Mouse (Mus musculus): Measurements from ENCODE around the gene Anp32e. TPM values are rescaled to one million over a fixed set of nuclear protein-coding genes. Genes with fewer than 3 reads are reported as not detected.
"Not testable (repeated sequence)": the region's sequence is repeated elsewhere in the genome, so short reads cannot be mapped to it uniquely, and the experiment has no call there.

Gene Anp32e
- polyA plus RNA-seq, 1 experiment from 2014 or later: 54.2 TPM

DNA sequence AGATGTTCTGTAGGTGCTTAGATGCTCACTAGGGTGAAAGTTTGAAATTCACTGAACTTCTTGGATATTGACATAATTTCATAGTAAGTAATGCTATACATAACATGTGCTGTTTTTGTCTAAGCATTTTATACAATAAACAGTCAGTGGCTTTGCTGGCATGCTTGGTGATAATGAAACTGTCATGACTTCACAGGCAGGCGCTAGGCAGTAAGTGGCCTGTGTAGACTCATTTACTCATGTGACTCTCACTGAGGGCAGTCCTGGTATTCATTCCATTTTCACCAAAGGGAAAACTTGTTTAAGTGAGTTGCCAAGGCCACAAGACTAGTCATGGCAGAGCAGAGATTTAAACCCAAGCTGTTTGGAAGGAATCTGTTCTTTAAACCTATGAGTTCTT, 40.2 kb downstream of the Anp32e start:
- Histone ChIP-seq H3K27me3 (ENCODE audit: control insufficient read depth, insufficient read depth, low read length) (no peaks in the 10 kb centered on the region), H3K4me2 (replicated peaks; ENCODE audit: low read depth, low read length) (no peak overlapping the region), H3K4me3 (ENCODE audit: low read depth, low read length) (no peak overlapping the region), H3K36me3 (ENCODE audit: control insufficient read depth, insufficient read depth, low read length) (no peaks in the 10 kb centered on the region), H3K9me3 (ENCODE audit: control insufficient read depth, low read depth, low read length) (no peaks in the 10 kb centered on the region), H3K27ac (ENCODE audit: low read length) (no peak overlapping the region), H3K4me1 (ENCODE audit: control insufficient read depth, insufficient read depth, low read length) (no peaks in the 10 kb centered on the region), H3K9ac (replicated peaks; ENCODE audit: low read depth, low read length) (no peak overlapping the region)
- 89% methylated on average over 1 of the region's 1 CpGs for WGBS
- ATAC-seq (ENCODE audit: insufficient number of reproducible peaks, insufficient read depth, low FRiP score, low read depth): no peak

DNA sequence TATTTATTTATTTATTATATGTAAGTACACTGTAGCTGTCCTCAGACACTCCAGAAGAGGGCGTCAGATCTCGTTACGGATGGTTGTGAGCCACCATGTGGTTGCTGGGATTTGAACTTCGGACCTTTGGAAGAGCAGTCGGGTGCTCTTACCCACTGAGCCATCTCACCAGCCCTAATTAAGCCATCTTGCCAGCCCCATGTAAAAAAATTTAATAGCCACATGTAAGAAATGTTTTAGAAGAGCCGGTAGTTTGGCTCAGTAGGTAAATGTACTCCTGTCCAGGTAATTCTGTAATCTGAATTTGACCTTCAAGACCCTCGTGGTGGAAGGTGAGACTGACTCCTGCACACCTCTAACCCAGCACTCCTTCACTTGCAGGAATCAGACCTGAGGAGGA, 41.6 kb downstream of the Anp32e start:
- H3K4me1 ChIP-seq (ENCODE audit: control insufficient read depth, insufficient read depth, low read length); H3K4me3 ChIP-seq (ENCODE audit: low read depth, low read length); H3K27ac ChIP-seq (ENCODE audit: low read length); H3K27me3 ChIP-seq (ENCODE audit: control insufficient read depth, insufficient read depth, low read length); H3K9me3 ChIP-seq (ENCODE audit: control insufficient read depth, low read depth, low read length); H3K36me3 ChIP-seq (ENCODE audit: control insufficient read depth, insufficient read depth, low read length); ATAC-seq (ENCODE audit: insufficient number of reproducible peaks, insufficient read depth, low FRiP score, low read depth); H3K4me2 ChIP-seq (replicated peaks; ENCODE audit: low read depth, low read length); H3K9ac ChIP-seq (replicated peaks; ENCODE audit: low read depth, low read length): not testable (repeated sequence)
- WGBS: 72% methylated on average over 4 of the region's 7 CpGs

DNA sequence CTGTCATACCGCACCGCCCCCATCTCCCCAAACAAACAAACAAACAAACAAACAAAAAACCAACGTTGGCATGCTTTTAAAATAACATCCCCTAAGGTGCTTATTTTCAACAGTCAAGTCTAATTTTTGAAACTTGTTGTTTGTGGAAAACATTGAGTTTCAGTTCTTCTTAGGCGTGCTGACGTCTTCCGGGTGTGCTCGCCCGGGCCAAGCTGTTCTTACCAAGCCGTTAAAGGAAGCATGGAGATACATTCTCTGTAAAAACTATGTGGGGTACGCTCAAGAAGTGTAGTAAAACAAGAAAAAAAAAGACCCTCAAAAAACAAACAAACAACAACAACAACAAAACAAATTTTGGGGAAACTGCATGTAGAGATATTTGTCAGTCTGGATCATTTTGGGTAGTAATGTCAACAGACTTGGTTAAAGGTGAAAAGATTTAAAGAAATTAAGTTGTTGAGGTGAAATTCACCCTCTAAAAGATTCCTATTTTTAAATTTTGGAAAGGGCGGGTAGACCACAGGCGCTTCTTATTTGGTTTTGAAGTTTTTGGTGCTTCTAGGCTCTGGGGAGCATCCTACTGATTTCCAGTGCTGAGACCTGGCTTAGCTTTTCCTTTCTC, 43.3 kb downstream of the Anp32e start:
- no peak for ATAC-seq (ENCODE audit: insufficient number of reproducible peaks, insufficient read depth, low FRiP score, low read depth)
- Histone ChIP-seq H3K4me2 (replicated peaks; ENCODE audit: low read depth, low read length) (peak overlapping the region; percentile 45), H3K9ac (replicated peaks; ENCODE audit: low read depth, low read length) (no peak overlapping the region), H3K9me3 (ENCODE audit: control insufficient read depth, low read depth, low read length) (no peaks in the 10 kb centered on the region), H3K27ac (ENCODE audit: low read length) (no peak overlapping the region), H3K4me3 (ENCODE audit: low read depth, low read length) (peak overlapping the region; percentile 18), H3K27me3 (ENCODE audit: control insufficient read depth, insufficient read depth, low read length) (no peaks in the 10 kb centered on the region), H3K36me3 (ENCODE audit: control insufficient read depth, insufficient read depth, low read length) (no peaks in the 10 kb centered on the region), H3K4me1 (ENCODE audit: control insufficient read depth, insufficient read depth, low read length) (no peaks in the 10 kb centered on the region)
- WGBS: 74% methylated on average over 12 of the region's 12 CpGs

DNA sequence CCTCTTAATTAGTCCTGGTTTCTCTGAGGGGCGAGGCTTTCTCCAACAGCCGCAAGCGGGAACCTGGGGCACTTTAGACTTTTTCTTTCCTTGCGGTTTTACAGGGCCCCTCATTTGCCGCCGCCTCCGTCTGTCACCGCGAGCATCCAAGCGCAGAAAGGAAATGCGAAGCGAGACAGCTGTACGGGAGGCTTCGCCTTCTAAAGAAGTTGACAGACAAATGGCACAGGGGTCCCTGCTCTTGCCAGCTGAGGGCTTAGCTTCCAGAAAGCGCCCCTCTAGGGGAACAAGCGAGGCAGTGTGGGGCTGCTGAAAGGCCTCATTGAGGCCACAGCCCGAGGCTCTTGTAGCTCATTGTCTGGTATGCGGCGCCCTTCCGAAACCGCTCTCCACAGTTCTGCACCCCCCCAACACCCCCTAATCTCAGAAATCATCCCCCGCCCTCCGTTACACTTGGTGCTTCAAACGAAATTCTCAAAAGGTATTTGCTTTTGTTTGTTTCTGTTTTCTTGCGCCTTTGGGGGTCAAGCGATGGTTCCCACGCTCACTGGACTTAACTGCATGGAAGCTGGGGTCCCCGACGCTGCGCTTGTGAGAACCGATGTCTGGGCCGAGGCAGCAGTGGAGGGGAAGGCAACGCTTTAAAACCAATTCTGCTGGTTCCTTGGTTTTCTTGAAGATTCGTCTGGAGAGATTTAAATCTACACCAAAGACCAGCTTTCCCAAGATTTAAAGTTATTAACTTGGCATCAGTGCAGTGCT, 44.0 kb downstream of the Anp32e start:
- Histone ChIP-seq H3K36me3 (ENCODE audit: control insufficient read depth, insufficient read depth, low read length) (no peaks in the 10 kb centered on the region), H3K9ac (replicated peaks; ENCODE audit: low read depth, low read length) (peak overlapping the region; percentile 14; the same call in 1 of the 2 replicates), H3K27ac (ENCODE audit: low read length) (no peak overlapping the region), H3K4me2 (replicated peaks; ENCODE audit: low read depth, low read length) (peak overlapping the region; percentile 45), H3K9me3 (ENCODE audit: control insufficient read depth, low read depth, low read length) (no peaks in the 10 kb centered on the region), H3K27me3 (ENCODE audit: control insufficient read depth, insufficient read depth, low read length) (no peaks in the 10 kb centered on the region), H3K4me1 (ENCODE audit: control insufficient read depth, insufficient read depth, low read length) (no peaks in the 10 kb centered on the region), H3K4me3 (ENCODE audit: low read depth, low read length) (peak overlapping the region; percentile 18)
- ATAC-seq (ENCODE audit: insufficient number of reproducible peaks, insufficient read depth, low FRiP score, low read depth): no peak
- 7% methylated on average over 34 of the region's 34 CpGs for WGBS

DNA sequence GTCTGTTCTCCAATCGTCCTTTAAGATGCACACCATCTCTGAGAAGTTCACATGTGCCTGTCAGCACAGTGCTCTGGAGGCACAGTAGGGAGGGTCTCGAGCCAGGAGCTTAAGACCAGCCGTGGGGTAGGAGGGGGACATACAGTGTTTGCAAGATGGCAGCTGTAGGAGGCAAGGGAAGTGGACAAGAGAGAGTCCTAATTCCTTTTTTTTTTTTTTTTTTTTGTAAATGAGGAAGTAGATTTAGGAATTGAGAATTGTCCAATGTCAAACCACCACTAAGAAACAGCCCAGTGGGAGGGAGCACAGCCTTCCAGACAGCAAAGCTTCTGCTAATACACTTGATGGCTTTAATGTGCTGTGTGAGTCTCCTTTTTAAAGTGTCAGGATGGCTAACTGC, 48.0 kb downstream of the Anp32e start:
- WGBS: 62% methylated on average over 3 of the region's 3 CpGs
- no peak overlapping the region for H3K9ac ChIP-seq (replicated peaks; ENCODE audit: low read depth, low read length)
- no peaks in the 10 kb centered on the region for H3K27me3 ChIP-seq (ENCODE audit: control insufficient read depth, insufficient read depth, low read length)
- no peak overlapping the region for H3K4me2 ChIP-seq (replicated peaks; ENCODE audit: low read depth, low read length)
- no peak overlapping the region for H3K27ac ChIP-seq (ENCODE audit: low read length)
- ATAC-seq (ENCODE audit: insufficient number of reproducible peaks, insufficient read depth, low FRiP score, low read depth): no peak
- H3K36me3 ChIP-seq (ENCODE audit: control insufficient read depth, insufficient read depth, low read length): no peaks in the 10 kb centered on the region
- H3K4me1 ChIP-seq (ENCODE audit: control insufficient read depth, insufficient read depth, low read length): no peaks in the 10 kb centered on the region
- no peaks in the 10 kb centered on the region for H3K9me3 ChIP-seq (ENCODE audit: control insufficient read depth, low read depth, low read length)
- no peak overlapping the region for H3K4me3 ChIP-seq (ENCODE audit: low read depth, low read length)

DNA sequence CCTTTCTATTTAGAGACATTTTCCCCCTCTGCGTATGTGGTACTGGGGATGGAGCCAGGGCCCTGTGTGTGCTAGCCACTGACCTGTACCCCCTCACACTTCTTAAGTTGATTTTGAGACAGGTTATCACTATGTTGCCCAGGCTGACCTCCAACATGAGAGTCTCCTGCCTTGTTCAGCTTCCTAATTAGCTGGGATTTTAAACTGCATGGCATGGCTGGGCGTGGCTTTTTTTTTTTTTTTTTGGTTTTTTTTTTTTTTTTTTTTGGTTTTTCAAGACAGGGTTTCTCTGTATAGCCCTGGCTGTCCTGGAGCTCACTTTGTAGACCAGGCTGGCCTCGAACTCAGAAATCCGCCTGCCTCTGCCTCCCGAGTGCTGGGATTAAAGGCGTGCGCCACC, 48.5 kb downstream of the Anp32e start:
- H3K4me3 ChIP-seq (ENCODE audit: low read depth, low read length); H3K9ac ChIP-seq (replicated peaks; ENCODE audit: low read depth, low read length); ATAC-seq (ENCODE audit: insufficient number of reproducible peaks, insufficient read depth, low FRiP score, low read depth); H3K27ac ChIP-seq (ENCODE audit: low read length); H3K9me3 ChIP-seq (ENCODE audit: control insufficient read depth, low read depth, low read length); H3K36me3 ChIP-seq (ENCODE audit: control insufficient read depth, insufficient read depth, low read length); H3K4me2 ChIP-seq (replicated peaks; ENCODE audit: low read depth, low read length); H3K27me3 ChIP-seq (ENCODE audit: control insufficient read depth, insufficient read depth, low read length); H3K4me1 ChIP-seq (ENCODE audit: control insufficient read depth, insufficient read depth, low read length): not testable (repeated sequence)
- WGBS: 95% methylated on average over 7 of the region's 7 CpGs

DNA sequence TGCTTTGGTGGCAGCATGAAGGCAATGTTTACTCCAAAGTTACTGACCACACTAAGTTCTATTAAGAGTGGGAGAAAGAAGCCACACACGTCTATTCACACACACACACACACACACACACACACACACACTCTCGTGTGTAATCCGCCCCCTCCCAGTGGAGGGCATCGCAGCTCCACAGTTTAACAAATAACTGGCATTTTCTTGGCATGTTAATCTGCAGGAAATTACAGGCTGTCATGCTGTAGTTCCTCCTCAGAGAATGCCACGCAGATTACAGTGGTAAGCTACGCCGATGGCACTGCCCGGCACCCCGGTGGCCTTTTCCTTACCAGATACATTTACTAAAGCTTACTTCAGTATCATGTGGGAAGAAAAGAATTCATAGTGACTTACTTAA, 49.2 kb downstream of the Anp32e start:
- no peaks in the 10 kb centered on the region for H3K36me3 ChIP-seq (ENCODE audit: control insufficient read depth, insufficient read depth, low read length)
- WGBS: 85% methylated on average over 9 of the region's 9 CpGs
- no peaks in the 10 kb centered on the region for H3K27me3 ChIP-seq (ENCODE audit: control insufficient read depth, insufficient read depth, low read length)
- no peaks in the 10 kb centered on the region for H3K4me1 ChIP-seq (ENCODE audit: control insufficient read depth, insufficient read depth, low read length)
- H3K4me3 ChIP-seq (ENCODE audit: low read depth, low read length): no peak overlapping the region
- no peak overlapping the region for H3K4me2 ChIP-seq (replicated peaks; ENCODE audit: low read depth, low read length)
- ATAC-seq (ENCODE audit: insufficient number of reproducible peaks, insufficient read depth, low FRiP score, low read depth): no peak
- H3K9ac ChIP-seq (replicated peaks; ENCODE audit: low read depth, low read length): no peak overlapping the region
- no peak overlapping the region for H3K27ac ChIP-seq (ENCODE audit: low read length)
- H3K9me3 ChIP-seq (ENCODE audit: control insufficient read depth, low read depth, low read length): no peaks in the 10 kb centered on the region

DNA sequence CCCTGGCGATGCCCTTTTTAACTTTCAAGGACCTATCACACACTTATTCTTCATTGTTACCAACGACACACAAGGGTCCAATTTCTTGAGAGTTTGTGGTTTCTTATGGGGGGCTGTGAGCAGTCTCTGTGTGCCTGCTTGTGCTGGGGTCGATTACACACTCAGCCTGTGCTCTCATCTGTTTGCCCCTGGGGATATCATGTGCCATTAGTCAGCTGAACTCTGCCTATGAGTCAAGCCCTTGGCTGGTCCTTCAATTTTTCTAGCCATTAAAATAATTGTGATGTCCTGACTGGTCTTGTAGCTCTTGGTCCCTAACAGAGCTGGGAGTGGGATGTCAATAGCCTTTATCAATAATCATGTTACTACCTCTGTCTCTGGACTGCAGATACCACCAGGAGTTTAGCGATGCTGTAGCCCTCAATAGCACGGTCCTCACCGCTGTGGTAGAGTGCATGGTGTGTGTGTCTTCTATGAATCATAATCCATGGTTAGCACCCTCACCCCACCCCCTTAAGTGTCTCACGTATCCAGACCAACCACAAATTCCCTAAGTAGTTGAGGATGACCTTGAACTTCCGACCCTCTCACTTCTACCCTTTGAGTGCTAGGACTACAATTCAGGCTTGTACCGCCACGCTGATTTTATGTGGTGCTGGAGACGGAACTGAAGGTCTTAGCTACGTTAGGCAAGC, 51.4 kb downstream of the Anp32e start:
- peaks cover 6% of the 10 kb centered on the region; the same call in 1 of the 2 replicates for H3K4me1 ChIP-seq (ENCODE audit: control insufficient read depth, insufficient read depth, low read length)
- WGBS: 82% methylated on average over 12 of the region's 12 CpGs
- no peaks in the 10 kb centered on the region for H3K9me3 ChIP-seq (ENCODE audit: control insufficient read depth, low read depth, low read length)
- H3K36me3 ChIP-seq (ENCODE audit: control insufficient read depth, insufficient read depth, low read length): no peaks in the 10 kb centered on the region
- H3K27ac ChIP-seq (ENCODE audit: low read length): no peak overlapping the region
- no peak overlapping the region for H3K4me2 ChIP-seq (replicated peaks; ENCODE audit: low read depth, low read length)
- H3K4me3 ChIP-seq (ENCODE audit: low read depth, low read length): no peak overlapping the region
- ATAC-seq (ENCODE audit: insufficient number of reproducible peaks, insufficient read depth, low FRiP score, low read depth): no peak
- no peak overlapping the region for H3K9ac ChIP-seq (replicated peaks; ENCODE audit: low read depth, low read length)
- no peaks in the 10 kb centered on the region for H3K27me3 ChIP-seq (ENCODE audit: control insufficient read depth, insufficient read depth, low read length)
